Mouse (Mus musculus): Measurements from ENCODE around the gene Mterf4. TPM values are rescaled to one million over a fixed set of nuclear protein-coding genes. Genes with fewer than 3 reads are reported as not detected.

The Mterf4 gene
- polyA plus RNA-seq, 1 experiment from 2014 or later = 32.2 TPM

- Histone ChIP-seq H3K27me3 (ENCODE audit: control insufficient read depth, insufficient read depth, low read depth, low read length) (0 out of 2 replicates have a peak, but pooled peaks cover 2% of the 10 kb centered on the region), H3K36me3 (ENCODE audit: control insufficient read depth, insufficient read depth, low read length) (no peaks in the 10 kb centered on the region), H3K4me1 (ENCODE audit: control insufficient read depth, insufficient read depth, low read length) (peaks cover 2% of the 10 kb centered on the region; the same call in 1 of the 2 replicates), H3K4me2 (ENCODE audit: low read length) (no peak overlapping the region), H3K4me3 (ENCODE audit: low read depth, low read length) (no peak overlapping the region), H3K27ac (ENCODE audit: low read length) (no peak overlapping the region), H3K9me3 (replicated peaks; ENCODE audit: control insufficient read depth, low read length, poor library complexity, severe bottlenecking) (no peaks in the 10 kb centered on the region), H3K9ac (ENCODE audit: low read depth, low read length) (no peak overlapping the region)
- ATAC-seq = no peak
- WGBS = 77% methylated on average over 6 of the region's 6 CpGs
Observed at GRCm38 (mm10) chr1:93275561-93275960, 30.2 kb downstream of the Mterf4 start.

- Histone ChIP-seq H3K36me3 (ENCODE audit: control insufficient read depth, insufficient read depth, low read length) (no peaks in the 10 kb centered on the region), H3K4me1 (ENCODE audit: control insufficient read depth, insufficient read depth, low read length) (peaks cover 2% of the 10 kb centered on the region; the same call in 1 of the 2 replicates), H3K9me3 (replicated peaks; ENCODE audit: control insufficient read depth, low read length, poor library complexity, severe bottlenecking) (no peaks in the 10 kb centered on the region), H3K27ac (ENCODE audit: low read length) (no peak overlapping the region), H3K9ac (ENCODE audit: low read depth, low read length) (no peak overlapping the region; the same call in 1 of the 2 replicates), H3K4me2 (ENCODE audit: low read length) (peak overlapping the region; percentile 45), H3K4me3 (ENCODE audit: low read depth, low read length) (peak overlapping the region; percentile 18), H3K27me3 (ENCODE audit: control insufficient read depth, insufficient read depth, low read depth, low read length) (0 out of 2 replicates have a peak, but pooled peaks cover 2% of the 10 kb centered on the region)
- peak; percentile 42 for ATAC-seq
- 3% methylated on average over 16 of the region's 16 CpGs for WGBS
Observed at GRCm38 (mm10) chr1:93272409-93272821, 33.3 kb downstream of the Mterf4 start.

- WGBS = 80% methylated on average over 5 of the region's 6 CpGs
- 0 out of 2 replicates have a peak, but pooled peaks cover 2% of the 10 kb centered on the region for H3K27me3 ChIP-seq (ENCODE audit: control insufficient read depth, insufficient read depth, low read depth, low read length)
- no peak overlapping the region for H3K4me3 ChIP-seq (ENCODE audit: low read depth, low read length)
- no peak overlapping the region for H3K9ac ChIP-seq (ENCODE audit: low read depth, low read length)
- no peaks in the 10 kb centered on the region for H3K9me3 ChIP-seq (replicated peaks; ENCODE audit: control insufficient read depth, low read length, poor library complexity, severe bottlenecking)
- H3K27ac ChIP-seq (ENCODE audit: low read length) = no peak overlapping the region
- ATAC-seq = no peak
- H3K4me1 ChIP-seq (ENCODE audit: control insufficient read depth, insufficient read depth, low read length) = peaks cover 2% of the 10 kb centered on the region; the same call in 1 of the 2 replicates
- no peaks in the 10 kb centered on the region for H3K36me3 ChIP-seq (ENCODE audit: control insufficient read depth, insufficient read depth, low read length)
- no peak overlapping the region for H3K4me2 ChIP-seq (ENCODE audit: low read length)
Observed at GRCm38 (mm10) chr1:93271751-93272150, 34.0 kb downstream of the Mterf4 start.

GRCm38 (mm10) chr1:93270516-93271240, 35.0 kb downstream of the Mterf4 start:
- no peak for ATAC-seq
- H3K4me2 ChIP-seq (ENCODE audit: low read length) = no peak overlapping the region
- no peak overlapping the region for H3K27ac ChIP-seq (ENCODE audit: low read length)
- WGBS = 68% methylated on average over 3 of the region's 3 CpGs
- no peaks in the 10 kb centered on the region for H3K36me3 ChIP-seq (ENCODE audit: control insufficient read depth, insufficient read depth, low read length)
- H3K4me3 ChIP-seq (ENCODE audit: low read depth, low read length) = no peak overlapping the region
- H3K27me3 ChIP-seq (ENCODE audit: control insufficient read depth, insufficient read depth, low read depth, low read length) = 0 out of 2 replicates have a peak, but pooled peaks cover 2% of the 10 kb centered on the region
- peaks cover 2% of the 10 kb centered on the region; the same call in 1 of the 2 replicates for H3K4me1 ChIP-seq (ENCODE audit: control insufficient read depth, insufficient read depth, low read length)
- H3K9ac ChIP-seq (ENCODE audit: low read depth, low read length) = no peak overlapping the region
- H3K9me3 ChIP-seq (replicated peaks; ENCODE audit: control insufficient read depth, low read length, poor library complexity, severe bottlenecking) = no peaks in the 10 kb centered on the region

GRCm38 (mm10) chr1:93268246-93268645, 37.5 kb downstream of the Mterf4 start:
- WGBS = 92% methylated on average over 2 of the region's 2 CpGs
- H3K36me3 ChIP-seq (ENCODE audit: control insufficient read depth, insufficient read depth, low read length) = no peaks in the 10 kb centered on the region
- H3K9me3 ChIP-seq (replicated peaks; ENCODE audit: control insufficient read depth, low read length, poor library complexity, severe bottlenecking) = no peaks in the 10 kb centered on the region
- no peak overlapping the region for H3K27ac ChIP-seq (ENCODE audit: low read length)
- H3K4me1 ChIP-seq (ENCODE audit: control insufficient read depth, insufficient read depth, low read length) = peaks cover 2% of the 10 kb centered on the region; the same call in 1 of the 2 replicates
- no peak overlapping the region for H3K9ac ChIP-seq (ENCODE audit: low read depth, low read length)
- no peak overlapping the region for H3K4me2 ChIP-seq (ENCODE audit: low read length)
- ATAC-seq = no peak
- H3K4me3 ChIP-seq (ENCODE audit: low read depth, low read length) = no peak overlapping the region
- 0 out of 2 replicates have a peak, but pooled peaks cover 2% of the 10 kb centered on the region for H3K27me3 ChIP-seq (ENCODE audit: control insufficient read depth, insufficient read depth, low read depth, low read length)

- no peaks in the 10 kb centered on the region for H3K9me3 ChIP-seq (replicated peaks; ENCODE audit: control insufficient read depth, low read length, poor library complexity, severe bottlenecking)
- no peak for ATAC-seq
- 62% methylated on average over 3 of the region's 3 CpGs for WGBS
- 0 out of 2 replicates have a peak, but pooled peaks cover 2% of the 10 kb centered on the region for H3K27me3 ChIP-seq (ENCODE audit: control insufficient read depth, insufficient read depth, low read depth, low read length)
- H3K4me1 ChIP-seq (ENCODE audit: control insufficient read depth, insufficient read depth, low read length) = no peaks in the 10 kb centered on the region
- no peaks in the 10 kb centered on the region for H3K36me3 ChIP-seq (ENCODE audit: control insufficient read depth, insufficient read depth, low read length)
- H3K4me2 ChIP-seq (ENCODE audit: low read length) = no peak overlapping the region
- no peak overlapping the region for H3K9ac ChIP-seq (ENCODE audit: low read depth, low read length)
- no peak overlapping the region for H3K4me3 ChIP-seq (ENCODE audit: low read depth, low read length)
- no peak overlapping the region for H3K27ac ChIP-seq (ENCODE audit: low read length)
Observed at GRCm38 (mm10) chr1:93267207-93267606, 38.5 kb downstream of the Mterf4 start.

GRCm38 (mm10) chr1:93257560-93257959, 48.2 kb downstream of the Mterf4 start:
- Histone ChIP-seq H3K27me3 (ENCODE audit: control insufficient read depth, insufficient read depth, low read depth, low read length) (no peaks in the 10 kb centered on the region), H3K4me2 (ENCODE audit: low read length) (no peak overlapping the region), H3K9ac (ENCODE audit: low read depth, low read length) (no peak overlapping the region), H3K4me3 (ENCODE audit: low read depth, low read length) (no peak overlapping the region), H3K27ac (ENCODE audit: low read length) (no peak overlapping the region), H3K4me1 (ENCODE audit: control insufficient read depth, insufficient read depth, low read length) (no peaks in the 10 kb centered on the region), H3K36me3 (ENCODE audit: control insufficient read depth, insufficient read depth, low read length) (no peaks in the 10 kb centered on the region), H3K9me3 (replicated peaks; ENCODE audit: control insufficient read depth, low read length, poor library complexity, severe bottlenecking) (no peaks in the 10 kb centered on the region)
- 80% methylated on average over 1 of the region's 1 CpGs for WGBS
- no peak for ATAC-seq

GRCm38 (mm10) chr1:93255761-93256160, 50.0 kb downstream of the Mterf4 start:
- Histone ChIP-seq H3K4me3 (ENCODE audit: low read depth, low read length) (no peak overlapping the region), H3K9ac (ENCODE audit: low read depth, low read length) (no peak overlapping the region), H3K27ac (ENCODE audit: low read length) (no peak overlapping the region), H3K9me3 (replicated peaks; ENCODE audit: control insufficient read depth, low read length, poor library complexity, severe bottlenecking) (no peaks in the 10 kb centered on the region), H3K27me3 (ENCODE audit: control insufficient read depth, insufficient read depth, low read depth, low read length) (no peaks in the 10 kb centered on the region), H3K4me1 (ENCODE audit: control insufficient read depth, insufficient read depth, low read length) (no peaks in the 10 kb centered on the region), H3K36me3 (ENCODE audit: control insufficient read depth, insufficient read depth, low read length) (no peaks in the 10 kb centered on the region), H3K4me2 (ENCODE audit: low read length) (no peak overlapping the region)
- WGBS = 93% methylated on average over 7 of the region's 7 CpGs
- no peak for ATAC-seq

- Histone ChIP-seq H3K9me3 (replicated peaks; ENCODE audit: control insufficient read depth, low read length, poor library complexity, severe bottlenecking) (no peaks in the 10 kb centered on the region), H3K36me3 (ENCODE audit: control insufficient read depth, insufficient read depth, low read length) (no peaks in the 10 kb centered on the region), H3K4me3 (ENCODE audit: low read depth, low read length) (no peak overlapping the region), H3K9ac (ENCODE audit: low read depth, low read length) (no peak overlapping the region), H3K4me1 (ENCODE audit: control insufficient read depth, insufficient read depth, low read length) (no peaks in the 10 kb centered on the region), H3K4me2 (ENCODE audit: low read length) (no peak overlapping the region), H3K27me3 (ENCODE audit: control insufficient read depth, insufficient read depth, low read depth, low read length) (no peaks in the 10 kb centered on the region), H3K27ac (ENCODE audit: low read length) (no peak overlapping the region)
- no peak for ATAC-seq
- 58% methylated on average over 2 of the region's 2 CpGs for WGBS
Observed at GRCm38 (mm10) chr1:93252586-93252985, 53.1 kb downstream of the Mterf4 start.

Measured in midbrain, embryonic 16.5 days (tissue).